Mouse (Mus musculus) hindbrain, embryonic 14.5 days (tissue): ENCODE measurements at regions not wholly inside any gene's neighbourhood (a gene's known extent, or its start where the extent isn't known, plus 50 kb on each side); places are given as distances from the start of the nearest gene placed in this dataset.
"Not testable (repeated sequence)": the region's sequence is repeated elsewhere in the genome, so short reads cannot be mapped to it uniquely, and the experiment has no call there.

Experiments
- ATAC-seq: fragments of 200-750 bp; cut with Nextera tagmentation; 2 replicates; pipeline ENCODE4 v1.8.0; 2017; ENCODE audit warnings: moderate number of reproducible peaks, mild to moderate bottlenecking, moderate TSS enrichment, moderate library complexity; ENCODE audit not compliant: low FRiP score
- DNase-seq: peaks from one replicate; pipeline ENCODE4 v3.0.0-alpha.2; 2015; ENCODE audit warnings: low spot score
- H3K27ac ChIP-seq: fragments of 300-500 bp; sonication (generic); 2 replicates; pipeline ENCODE4 v1.5.1; 2014; ENCODE audit warnings: mild to moderate bottlenecking, moderate library complexity
- H3K27me3 ChIP-seq: fragments of 300-500 bp; sonication (generic); 2 replicates; pipeline ENCODE4 v1.6.1; 2014; ENCODE audit warnings: mild to moderate bottlenecking, low read length, mixed read lengths; ENCODE audit not compliant: control insufficient read depth, insufficient read depth
- H3K36me3 ChIP-seq: fragments of 300-500 bp; sonication (generic); replicated peaks from 2 replicates; pipeline ENCODE4 v1.6.1; 2014; ENCODE audit not compliant: control insufficient read depth, insufficient read depth
- H3K4me1 ChIP-seq: fragments of 300-500 bp; sonication (generic); replicated peaks from 2 replicates; pipeline ENCODE4 v1.6.1; 2014; ENCODE audit warnings: antibody characterized with exemption, low read length, mixed read lengths; ENCODE audit not compliant: control insufficient read depth, insufficient read depth
- H3K4me2 ChIP-seq: fragments of 300-500 bp; sonication (generic); replicated peaks from 2 replicates; pipeline ENCODE4 v1.6.1; 2014; ENCODE audit warnings: mild to moderate bottlenecking, moderate library complexity
- H3K4me3 ChIP-seq: fragments of 300-500 bp; sonication (generic); replicated peaks from 2 replicates; pipeline ENCODE4 v1.5.1; 2014; ENCODE audit warnings: mild to moderate bottlenecking, low read length
- H3K9ac ChIP-seq: fragments of 300-500 bp; sonication (generic); 2 replicates; pipeline ENCODE4 v1.6.1; 2014
- H3K9me3 ChIP-seq: fragments of 300-500 bp; sonication (generic); 2 replicates; pipeline ENCODE4 v1.6.1; 2016; ENCODE audit warnings: low read length; ENCODE audit not compliant: control insufficient read depth
- WGBS: fragments of 180-500 bp; shearing (Covaris S2); extraction: QIAGEN DNeasy Blood & Tissue Kit; methylation state at CpG from one replicate; pipeline ENCODE4 v1.1.7; 2014; 5-methylcytosine and 5-hydroxymethylcytosine counted together

DNA sequence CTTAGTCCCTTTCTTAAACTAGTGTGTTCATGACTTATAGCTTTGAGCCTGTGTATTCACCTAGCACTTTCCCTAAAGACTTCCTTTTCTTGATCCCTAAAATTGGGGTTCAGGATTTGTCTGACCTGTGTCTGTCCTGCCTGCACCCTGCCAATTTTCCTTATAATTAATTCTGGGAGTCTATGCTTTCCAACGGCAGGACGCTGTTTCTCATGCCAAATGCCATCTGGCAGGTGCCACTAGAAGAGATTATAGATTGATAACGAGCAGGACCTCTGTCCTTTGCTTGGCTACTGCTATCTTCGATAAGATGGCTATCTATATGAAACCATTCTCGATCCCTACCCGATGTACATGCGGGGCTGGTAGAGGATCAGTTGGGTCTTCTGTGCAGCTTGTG is 174.0 kb downstream of the Wdr11 start:
- 0 out of 2 replicates have a peak, but pooled peaks cover 8% of the 10 kb centered on the region for H3K4me1 ChIP-seq
- WGBS, result 78% methylated on average over 7 of the region's 7 CpGs
- H3K4me2 ChIP-seq, result no peak overlapping the region
- no peak overlapping the region for H3K27ac ChIP-seq
- ATAC-seq (no peak), DNase-seq (no peak)
- no peak overlapping the region for H3K9ac ChIP-seq
- H3K36me3 ChIP-seq, result no peaks in the 10 kb centered on the region
- H3K4me3 ChIP-seq, result no peak overlapping the region
- no peaks in the 10 kb centered on the region for H3K9me3 ChIP-seq
- H3K27me3 ChIP-seq, result peaks cover 5% of the 10 kb centered on the region; the same call in 1 of the 2 replicates

GRCm38 (mm10) chr7:129766087-129766834 is 174.6 kb downstream of the Wdr11 start:
- no peak overlapping the region for H3K4me2 ChIP-seq
- H3K9me3 ChIP-seq, result no peaks in the 10 kb centered on the region
- 0 out of 2 replicates have a peak, but pooled peaks cover 8% of the 10 kb centered on the region for H3K4me1 ChIP-seq
- no peak overlapping the region for H3K4me3 ChIP-seq
- ATAC-seq, result no peak
- no peaks in the 10 kb centered on the region for H3K36me3 ChIP-seq
- H3K27me3 ChIP-seq, result peaks cover 5% of the 10 kb centered on the region; the same call in 1 of the 2 replicates
- no peak for DNase-seq
- WGBS, result 68% methylated on average over 6 of the region's 6 CpGs
- H3K9ac ChIP-seq, result no peak overlapping the region
- H3K27ac ChIP-seq, result no peak overlapping the region

GRCm38 (mm10) chr7:129769673-129770072 is 178.0 kb downstream of the Wdr11 start:
- not testable (repeated sequence) for H3K27ac ChIP-seq, H3K9ac ChIP-seq, H3K36me3 ChIP-seq, DNase-seq, H3K4me1 ChIP-seq, H3K27me3 ChIP-seq, H3K9me3 ChIP-seq, H3K4me3 ChIP-seq, ATAC-seq, H3K4me2 ChIP-seq
- 88% methylated on average over 1 of the region's 1 CpGs for WGBS

DNA sequence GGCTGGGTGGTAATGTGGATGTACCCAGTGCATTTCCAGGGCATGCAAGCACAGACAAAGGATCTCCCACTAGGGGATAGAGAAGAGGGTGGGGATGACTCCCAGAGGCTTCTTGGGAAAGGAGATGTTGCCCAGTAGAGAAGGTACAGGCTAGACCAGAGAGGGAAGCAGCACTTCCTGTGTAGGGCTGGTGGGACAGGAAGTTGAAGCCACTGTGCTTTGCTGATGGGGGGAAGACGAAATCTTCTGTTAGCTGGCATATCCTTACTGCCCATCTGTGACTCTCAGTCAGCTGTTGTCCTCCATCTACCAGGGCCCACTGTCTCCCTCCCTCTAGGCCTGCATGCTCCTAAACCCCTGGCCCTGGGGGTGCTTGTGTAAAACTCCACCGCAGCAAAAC is 180.2 kb downstream of the Wdr11 start:
- H3K4me1 ChIP-seq, result peaks cover 9% of the 10 kb centered on the region; the same call in 1 of the 2 replicates
- no peak overlapping the region for H3K27ac ChIP-seq
- H3K9me3 ChIP-seq, result no peaks in the 10 kb centered on the region
- H3K9ac ChIP-seq, result no peak overlapping the region
- ATAC-seq (no peak), DNase-seq (no peak)
- no peaks in the 10 kb centered on the region for H3K36me3 ChIP-seq
- no peak overlapping the region for H3K4me2 ChIP-seq
- WGBS, result 86% methylated on average over 2 of the region's 2 CpGs
- H3K27me3 ChIP-seq, result peaks cover 8% of the 10 kb centered on the region; the same call in 1 of the 2 replicates
- H3K4me3 ChIP-seq, result no peak overlapping the region

DNA sequence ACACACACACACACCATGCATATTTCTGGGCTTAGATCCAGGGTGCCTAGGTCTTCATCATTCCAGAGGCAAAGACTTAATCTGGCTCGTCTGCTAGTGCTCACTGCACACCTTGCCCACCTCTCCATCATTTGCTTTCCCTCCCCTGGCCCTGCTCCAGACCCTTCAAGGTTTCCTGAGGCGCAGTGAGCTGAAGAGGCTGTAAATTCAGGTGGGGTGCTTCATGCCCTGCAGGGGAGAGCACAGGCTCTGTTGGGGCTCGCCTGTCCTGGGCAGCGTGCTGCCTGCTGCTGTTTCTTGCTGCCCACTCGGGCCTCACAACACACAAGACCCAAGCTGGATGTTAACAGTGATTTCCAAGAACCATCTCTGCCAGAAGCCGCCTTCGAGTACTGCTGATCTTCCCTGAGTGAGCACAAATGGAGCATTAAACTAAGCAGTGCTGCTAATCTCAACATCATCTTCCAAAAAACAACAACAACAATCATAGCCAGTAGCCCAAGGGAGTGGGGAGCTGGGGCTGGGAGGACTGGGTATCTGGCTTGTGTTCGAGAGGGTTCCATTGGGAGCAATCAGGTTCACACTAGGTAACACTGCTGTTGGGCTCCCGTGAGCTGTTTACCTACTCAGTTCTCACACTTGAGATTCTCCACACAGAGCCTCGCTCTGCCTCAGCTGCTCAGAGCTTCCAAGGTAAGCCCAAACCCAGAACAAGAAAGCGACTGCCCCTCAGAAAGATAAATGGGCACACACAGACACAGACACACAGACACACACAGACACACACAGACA is 181.1 kb downstream of the Wdr11 start:
- DNase-seq, result no peak
- H3K4me2 ChIP-seq, result no peak overlapping the region
- peaks cover 9% of the 10 kb centered on the region; the same call in 1 of the 2 replicates for H3K4me1 ChIP-seq
- H3K36me3 ChIP-seq, result no peaks in the 10 kb centered on the region
- no peak overlapping the region for H3K27ac ChIP-seq
- ATAC-seq, result no peak
- 73% methylated on average over 11 of the region's 11 CpGs for WGBS
- H3K4me3 ChIP-seq, result no peak overlapping the region
- H3K9ac ChIP-seq, result no peak overlapping the region
- H3K27me3 ChIP-seq, result peaks cover 17% of the 10 kb centered on the region
- no peaks in the 10 kb centered on the region for H3K9me3 ChIP-seq

DNA sequence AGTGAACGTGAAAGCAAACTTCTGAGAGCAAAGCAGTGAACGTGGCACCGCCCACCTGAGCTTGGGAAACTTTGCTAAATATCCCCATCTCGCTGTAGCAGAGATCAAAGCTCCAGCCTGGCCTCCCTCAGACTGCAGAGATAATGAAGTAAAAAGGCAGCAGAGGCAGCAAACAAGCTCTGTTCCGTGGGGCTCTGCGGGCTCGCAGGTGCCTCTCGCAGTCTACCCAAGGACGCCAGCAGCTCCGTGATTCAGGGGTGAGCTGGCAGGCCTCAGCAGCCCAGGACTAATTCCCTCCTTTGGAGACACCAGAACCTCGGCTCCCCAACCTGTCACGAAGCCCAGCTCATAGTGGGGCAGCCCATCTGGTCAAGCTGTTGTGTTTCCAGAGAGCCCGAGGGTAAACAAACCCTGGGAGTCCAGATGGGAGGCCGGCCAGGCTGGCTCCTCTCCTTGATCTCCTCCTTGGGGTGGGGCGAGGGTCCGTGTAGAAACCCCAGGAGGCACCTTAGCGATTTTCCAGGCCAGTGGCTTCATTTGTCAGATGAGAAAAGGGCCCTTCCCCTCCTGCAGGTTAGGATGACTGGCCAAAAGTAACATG is 182.7 kb downstream of the Wdr11 start:
- H3K36me3 ChIP-seq, result no peaks in the 10 kb centered on the region
- 4% methylated on average over 17 of the region's 17 CpGs for WGBS
- peaks cover 21% of the 10 kb centered on the region for H3K4me1 ChIP-seq

GRCm38 (mm10) chr7:129775189-129775588 is 183.5 kb downstream of the Wdr11 start:
- Histone ChIP-seq H3K36me3 (no peaks in the 10 kb centered on the region), H3K27ac (no peak overlapping the region), H3K4me1 (peaks cover 24% of the 10 kb centered on the region), H3K4me2 (no peak overlapping the region), H3K9ac (no peak overlapping the region), H3K27me3 (peaks cover 13% of the 10 kb centered on the region), H3K4me3 (no peak overlapping the region), H3K9me3 (no peaks in the 10 kb centered on the region)
- DNase-seq, result peak; percentile 57
- no peak for ATAC-seq
- 42% methylated on average over 11 of the region's 11 CpGs for WGBS

More for the DNA sequence above, 182.7 kb downstream of the Wdr11 start:
- H3K9ac ChIP-seq, result no peak overlapping the region
- no peaks in the 10 kb centered on the region for H3K9me3 ChIP-seq
- no peak overlapping the region for H3K27ac ChIP-seq
- ATAC-seq (no peak; the same call in 1 of the 2 replicates), DNase-seq (peak; percentile 49)
- H3K4me3 ChIP-seq, result no peak overlapping the region
- peaks cover 13% of the 10 kb centered on the region for H3K27me3 ChIP-seq
- H3K4me2 ChIP-seq, result peak overlapping the region; percentile 5; the same call in 1 of the 2 replicates

DNA sequence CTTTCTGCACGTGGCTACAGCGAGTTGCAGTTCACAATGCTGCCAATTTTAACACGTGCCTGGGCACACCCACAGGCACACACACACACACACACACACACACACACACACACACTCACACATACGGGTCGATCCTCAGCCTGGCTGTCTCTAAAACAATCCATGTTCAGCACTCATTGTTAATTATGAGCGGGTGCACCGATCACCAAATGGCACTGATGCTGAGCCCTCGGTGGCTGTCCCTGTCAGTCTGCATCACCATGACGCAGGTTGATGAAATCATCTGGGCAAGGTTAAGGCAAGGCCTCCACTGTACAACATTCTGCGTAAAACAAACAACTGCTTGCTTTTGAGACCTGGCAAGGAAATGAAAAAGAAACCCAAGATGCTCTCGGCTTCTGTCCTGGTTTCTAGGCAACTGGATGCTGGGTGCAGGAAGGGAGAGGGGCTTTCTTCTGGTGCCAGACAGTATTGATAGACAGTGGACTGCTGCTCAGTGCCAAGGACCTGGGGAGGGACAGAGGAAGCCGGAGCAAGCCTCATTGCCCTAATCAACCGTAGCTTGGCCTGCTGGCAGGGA is 187.3 kb downstream of the Wdr11 start:
- Histone ChIP-seq H3K27ac (peak overlapping the region; percentile 71), H3K4me1 (peaks cover 21% of the 10 kb centered on the region), H3K9ac (peak overlapping the region; percentile 2), H3K4me2 (peak overlapping the region; percentile 26), H3K27me3 (peaks cover 24% of the 10 kb centered on the region), H3K36me3 (no peaks in the 10 kb centered on the region), H3K4me3 (no peak overlapping the region), H3K9me3 (no peaks in the 10 kb centered on the region)
- DNase-seq (peak; percentile 75), ATAC-seq (peak; percentile 91)
- 6% methylated on average over 13 of the region's 13 CpGs for WGBS

- Histone ChIP-seq H3K9ac (no peak overlapping the region), H3K27ac (no peak overlapping the region), H3K27me3 (peaks cover 29% of the 10 kb centered on the region), H3K4me3 (no peak overlapping the region), H3K36me3 (no peaks in the 10 kb centered on the region), H3K4me1 (peaks cover 15% of the 10 kb centered on the region), H3K9me3 (no peaks in the 10 kb centered on the region), H3K4me2 (no peak overlapping the region)
- WGBS, result 58% methylated on average over 6 of the region's 6 CpGs
- no peak for ATAC-seq
- DNase-seq, result no peak
Observed at GRCm38 (mm10) chr7:129779939-129780338, 188.3 kb downstream of the Wdr11 start.
